In the genomic region with DNA sequence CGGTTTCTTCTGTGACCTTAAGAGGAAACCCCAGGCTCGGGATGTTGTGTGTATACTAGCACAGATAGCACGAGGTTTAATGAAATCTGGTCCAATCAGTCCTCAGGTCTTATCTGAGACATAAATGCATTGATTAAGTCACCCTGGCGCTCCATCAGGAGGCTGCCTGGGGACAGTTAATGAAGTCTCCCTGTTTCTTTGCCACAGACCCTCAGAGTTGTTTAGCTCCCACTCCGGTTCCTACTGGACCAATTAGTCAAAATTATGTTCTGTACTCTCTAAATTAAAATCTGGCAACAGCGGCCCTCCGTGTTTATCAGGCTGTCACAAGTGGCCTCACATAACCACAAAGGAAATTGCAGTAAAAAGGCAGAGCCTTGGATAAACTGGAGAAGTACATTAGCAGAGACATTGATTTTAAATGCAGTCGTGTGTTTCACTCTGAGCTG, we compare ENCODE assay signal across 9 mouse cellular contexts.
DNase-seq lines count a peak whose midpoint lies in the region; ATAC-seq lines count a peak whose summit lies in the region.
"Had no signal": no experiment of that assay in that cellular context is flagged by ENCODE, and none has a peak within 500 bp of the region (broad histone marks: within the 10 kb centered on the region; RNA-seq: fewer than 3 reads in every experiment).

No protein-coding gene starts in this region.

- no peak overlapping the region; the same call in 1 of the 2 replicates for H3K4me2 ChIP-seq in heart, embryonic 15.5 days
- peak overlapping the region; percentile 23; the same call in 1 of the 2 replicates for H3K4me2 ChIP-seq in embryonic facial prominence, embryonic 12.5 days (replicated peaks)
- H3K4me2 ChIP-seq in kidney, embryonic 14.5 days (replicated peaks; ENCODE audit: low read depth, low read length) = no peak overlapping the region
- H3K4me2 ChIP-seq in midbrain, embryonic 15.5 days = no peak overlapping the region

- H3K27me3 ChIP-seq in heart, embryonic 15.5 days = no peaks in the 10 kb centered on the region
- H3K27me3 ChIP-seq in embryonic facial prominence, embryonic 12.5 days = no peaks in the 10 kb centered on the region
- no peaks in the 10 kb centered on the region for H3K27me3 ChIP-seq in kidney, embryonic 14.5 days (ENCODE audit: control insufficient read depth, insufficient read depth, low read length)
- H3K27me3 ChIP-seq in midbrain, embryonic 15.5 days (replicated peaks) = no peaks in the 10 kb centered on the region

- no peaks in the 10 kb centered on the region for H3K36me3 ChIP-seq in heart, embryonic 15.5 days
- no peaks in the 10 kb centered on the region for H3K36me3 ChIP-seq in embryonic facial prominence, embryonic 12.5 days
- no peaks in the 10 kb centered on the region for H3K36me3 ChIP-seq in kidney, embryonic 14.5 days (ENCODE audit: control insufficient read depth, insufficient read depth, low read length)
- no peaks in the 10 kb centered on the region for H3K36me3 ChIP-seq in midbrain, embryonic 15.5 days (replicated peaks)

- H3K27ac ChIP-seq in heart, embryonic 15.5 days = peak overlapping the region; percentile 75
- H3K27ac ChIP-seq in embryonic facial prominence, embryonic 12.5 days = peak overlapping the region; percentile 66
- peak overlapping the region; percentile 77 for H3K27ac ChIP-seq in kidney, embryonic 14.5 days (ENCODE audit: low read depth, low read length)
- H3K27ac ChIP-seq in midbrain, embryonic 15.5 days = no peak overlapping the region

- no peaks in the 10 kb centered on the region for H3K9me3 ChIP-seq in heart, embryonic 15.5 days (replicated peaks)
- no peaks in the 10 kb centered on the region for H3K9me3 ChIP-seq in embryonic facial prominence, embryonic 12.5 days
- H3K9me3 ChIP-seq in kidney, embryonic 14.5 days (ENCODE audit: control insufficient read depth, low read length) = no peaks in the 10 kb centered on the region
- no peaks in the 10 kb centered on the region for H3K9me3 ChIP-seq in midbrain, embryonic 15.5 days

- peaks cover 77% of the 10 kb centered on the region for H3K4me1 ChIP-seq in heart, embryonic 15.5 days (replicated peaks)
- peaks cover 20% of the 10 kb centered on the region for H3K4me1 ChIP-seq in embryonic facial prominence, embryonic 12.5 days
- H3K4me1 ChIP-seq in kidney, embryonic 14.5 days (ENCODE audit: control insufficient read depth, insufficient read depth, low read length) = peaks cover 20% of the 10 kb centered on the region
- peaks cover 13% of the 10 kb centered on the region for H3K4me1 ChIP-seq in midbrain, embryonic 15.5 days

- no peak overlapping the region for H3K4me3 ChIP-seq in heart, embryonic 15.5 days
- H3K4me3 ChIP-seq in embryonic facial prominence, embryonic 12.5 days = no peak overlapping the region
- no peak overlapping the region for H3K4me3 ChIP-seq in kidney, embryonic 14.5 days (ENCODE audit: low read length)
- H3K4me3 ChIP-seq in midbrain, embryonic 15.5 days = no peak overlapping the region

- ATAC-seq in heart, embryonic 15.5 days (replicated peaks; ENCODE audit: insufficient number of reproducible peaks, insufficient read depth, low FRiP score, low read depth) = 0 out of 2 replicates have a peak, but pooled peaks have one; percentile 11
- peak; percentile 19; the same call in 1 of the 2 replicates for ATAC-seq in embryonic facial prominence, embryonic 12.5 days (ENCODE audit: insufficient number of reproducible peaks, insufficient read depth, low FRiP score, low TSS enrichment)
- ATAC-seq in kidney, embryonic 14.5 days (ENCODE audit: low FRiP score, low TSS enrichment) = peak; percentile 58
- ATAC-seq in midbrain, embryonic 15.5 days (replicated peaks) = 0 out of 2 replicates have a peak, but pooled peaks have one; percentile 33
- no peak for ATAC-seq in activated CD4-positive, CD25-positive, alpha-beta regulatory T cell, adult 4 months

- DNase-seq in heart, adult 18-20 months = no peak
- no peak for DNase-seq in thymus, postnatal 4 days
- no peak for DNase-seq in adrenal gland, adult 8-10 months
- DNase-seq: cerebellum, adult 11-12 months had no signal

- peak overlapping the region; percentile 26; the same call in 1 of the 2 replicates for H3K9ac ChIP-seq in heart, embryonic 15.5 days
- no peak overlapping the region for H3K9ac ChIP-seq in embryonic facial prominence, embryonic 12.5 days
- 0 out of 2 replicates have a peak overlapping the region, but pooled peaks have one; percentile 19 for H3K9ac ChIP-seq in kidney, embryonic 14.5 days (ENCODE audit: low read depth, low read length)
- H3K9ac ChIP-seq in midbrain, embryonic 15.5 days = no peak overlapping the region

- WGBS in heart, embryonic 15.5 days = 14% methylated on average over 8 of the region's 8 CpGs
- 15% methylated on average over 8 of the region's 8 CpGs for WGBS in embryonic facial prominence, embryonic 12.5 days
- WGBS in kidney, embryonic 14.5 days = 15% methylated on average over 8 of the region's 8 CpGs
- 21% methylated on average over 8 of the region's 8 CpGs for WGBS in midbrain, embryonic 15.5 days

Comparison
In these comparisons a context has a peak if more than half of its experiments do, and no peak if none do; other contexts are left out.
1. H3K9ac ChIP-seq: peak in heart, embryonic 15.5 days (single experiment) and kidney, embryonic 14.5 days (single experiment); none in embryonic facial prominence, embryonic 12.5 days (single experiment) and midbrain, embryonic 15.5 days (single experiment).